Mouse (Mus musculus) cerebellum, adult 18-20 months (tissue): ENCODE measurements around the gene Rundc3a.

ENCODE experiments used
- DNase-seq, 2 experiments: peaks; one replicate each; pipeline ENCODE4 v3.0.0; 2021

The Rundc3a gene

GRCm38 (mm10) chr11:102449043-102450008, 56.1 kb downstream of the Rundc3a start:
- peak; percentile 58 to 71 for DNase-seq
